ENCODE assay signal across 40 mouse cellular contexts in genomic region chr9:44410647-44411336, GRCm38 (mm10). TPM values are rescaled to one million over a fixed set of nuclear protein-coding genes. Genes with fewer than 3 reads are reported as not detected.
DNase-seq lines count a peak whose midpoint lies in the region; ATAC-seq and TF ChIP-seq lines count a peak whose summit lies in the region.
"Had no signal": no experiment of that assay in that cellular context is flagged by ENCODE, and none has a peak within 500 bp of the region (broad histone marks: within the 10 kb centered on the region; RNA-seq: fewer than 3 reads in every experiment).

No protein-coding gene starts in this region.

- H3K9ac ChIP-seq in liver, embryonic 11.5 days (ENCODE audit: low read depth, low read length): no peak overlapping the region
- H3K9ac ChIP-seq in ES-Bruce4 (ENCODE audit: low read depth, poor library complexity, severe bottlenecking): 0 out of 2 replicates have a peak overlapping the region, but pooled peaks have one; percentile 12
- H3K9ac ChIP-seq: forebrain, postnatal 0 days; heart, embryonic 13.5 days; hindbrain, embryonic 15.5 days; kidney, embryonic 15.5 days had no signal

- TF ChIP-seq CTCF in ES-Bruce4 (IDR thresholded peaks at IDR 0.05; ENCODE audit: low read depth, low read length): no peak

- H3K27ac ChIP-seq in liver, embryonic 11.5 days (ENCODE audit: low read depth, low read length): peak overlapping the region; percentile 25; the same call in 1 of the 2 replicates
- H3K27ac ChIP-seq in ES-Bruce4 (ENCODE audit: insufficient read depth, low read length): peak overlapping the region; percentile 70
- H3K27ac ChIP-seq: heart, embryonic 13.5 days; hindbrain, embryonic 10.5 days; hindbrain, embryonic 15.5 days; kidney, embryonic 15.5 days; macrophage had no signal

- peak; percentile 27 for DNase-seq in cerebellum, adult 11-12 months
- DNase-seq in liver, embryonic 11.5 days (ENCODE audit: low spot score): no peak
- no peak for DNase-seq in liver
- peak; percentile 79 for DNase-seq in R1 (ENCODE audit: low read depth, low spot score)
- no peak for DNase-seq in urinary bladder, postnatal 25 days (ENCODE audit: low spot score)
- DNase-seq: adrenal gland, postnatal 36 days; forebrain, postnatal 0 days; heart, postnatal 10 days; kidney, adult 11 months; kidney, postnatal 36 days; left cerebral cortex, postnatal 4 days; lung, adult 2 months; lung, postnatal 10 days; right cerebral cortex, adult 18-20 months; spleen, adult 18-20 months; thymus, postnatal 14 days had no signal

- H3K27me3 ChIP-seq in liver, embryonic 11.5 days (replicated peaks; ENCODE audit: control insufficient read depth, insufficient read depth, low read length): no peaks in the 10 kb centered on the region
- H3K27me3 ChIP-seq in ES-Bruce4 (ENCODE audit: control insufficient read depth, insufficient read depth, low read length, poor library complexity, severe bottlenecking): no peaks in the 10 kb centered on the region
- H3K27me3 ChIP-seq: heart, embryonic 13.5 days; hindbrain, embryonic 15.5 days; kidney, embryonic 15.5 days; Patski had no signal

- TF ChIP-seq EP300 in ES-Bruce4 (IDR thresholded peaks at IDR 0.05; ENCODE audit: insufficient read depth, low read depth, low read length): no peak

- H3K9me3 ChIP-seq in liver, embryonic 11.5 days (ENCODE audit: control insufficient read depth, low read length): no peaks in the 10 kb centered on the region
- H3K9me3 ChIP-seq in ES-Bruce4 (replicated peaks; ENCODE audit: control insufficient read depth, insufficient read depth, low read length, poor library complexity, severe bottlenecking): no peaks in the 10 kb centered on the region
- H3K9me3 ChIP-seq: heart, embryonic 13.5 days; hindbrain, embryonic 10.5 days; hindbrain, embryonic 15.5 days; kidney, embryonic 15.5 days had no signal

- peak overlapping the region; percentile 17 for H3K4me2 ChIP-seq in liver, embryonic 11.5 days
- H3K4me2 ChIP-seq: heart, embryonic 13.5 days; hindbrain, embryonic 15.5 days; kidney, embryonic 15.5 days had no signal

- WGBS in liver, embryonic 11.5 days: 83% methylated on average over 2 of the region's 2 CpGs

- no peak for TF ChIP-seq POLR2A in ES-Bruce4 (IDR thresholded peaks at IDR 0.05; ENCODE audit: insufficient read depth, low read length)

- peaks cover 2% of the 10 kb centered on the region for H3K4me1 ChIP-seq in liver, embryonic 11.5 days (replicated peaks; ENCODE audit: control insufficient read depth, insufficient read depth, low read length)
- no peaks in the 10 kb centered on the region for H3K4me1 ChIP-seq in ES-Bruce4 (ENCODE audit: control insufficient read depth, insufficient read depth, low read length)

- ATAC-seq in cerebellum, adult (ENCODE audit: insufficient number of reproducible peaks, low FRiP score, low TSS enrichment): no peak
- no peak for ATAC-seq in liver, embryonic 11.5 days (replicated peaks; ENCODE audit: low FRiP score)
- no peak for ATAC-seq in monocyte, adult 5-6 weeks (replicated peaks; ENCODE audit: insufficient number of reproducible peaks, low FRiP score, low TSS enrichment, poor library complexity, severe bottlenecking)
- ATAC-seq: forebrain, postnatal 0 days; inflammation-experienced regulatory T-cells, adult 6 months; Patski had no signal

- H3K36me3 ChIP-seq in liver, embryonic 11.5 days (ENCODE audit: control insufficient read depth, insufficient read depth, low read length): peaks cover 33% of the 10 kb centered on the region
- H3K36me3 ChIP-seq in ES-Bruce4 (ENCODE audit: control insufficient read depth, insufficient read depth, low read length, poor library complexity, severe bottlenecking): peaks cover 63% of the 10 kb centered on the region

- H3K4me3 ChIP-seq in liver, embryonic 11.5 days (ENCODE audit: low read depth, low read length): peak overlapping the region; percentile 6; the same call in 1 of the 2 replicates
- no peak overlapping the region for H3K4me3 ChIP-seq in ES-Bruce4 (ENCODE audit: low read depth, low read length)
- H3K4me3 ChIP-seq: erythroblast, embryonic 14.5 days; heart, embryonic 13.5 days; hindbrain, embryonic 10.5 days; hindbrain, embryonic 15.5 days; kidney, embryonic 15.5 days had no signal

RNA-seq across cellular contexts. Expression of gene Trappc4, which starts 3.4 kb away (rescaled TPM):
- polyA plus RNA-seq in liver, embryonic 11.5 days (2014; fragmentation: Nextera tagmentation; extraction: Ambion mirVana): 99.5 and 107 TPM in 2 replicates
- polyA plus RNA-seq in ES-Bruce4 (2011; ENCODE audit: insufficient read depth, insufficient read length, low read depth, missing spikeins): 83.0 and 89.8 TPM in 2 replicates
- total RNA-seq in monocyte, adult 5-6 weeks (2017): 25.9 to 40.8 TPM (median 32.3 TPM) in 3 replicates

RNA-seq across cellular contexts. Expression of gene Rps25, which starts 3.9 kb away (rescaled TPM):
- polyA plus RNA-seq in liver, embryonic 11.5 days (2014; fragmentation: Nextera tagmentation; extraction: Ambion mirVana): 2,656 and 2,838 TPM in 2 replicates
- polyA plus RNA-seq in ES-Bruce4 (2011; ENCODE audit: insufficient read depth, insufficient read length, low read depth, missing spikeins): 4,348 and 4,428 TPM in 2 replicates
- total RNA-seq in monocyte, adult 5-6 weeks (2017): 995 to 1,562 TPM (median 1,501 TPM) in 3 replicates

RNA-seq across cellular contexts. Expression of gene Ccdc84, which starts 7.6 kb away (rescaled TPM):
- 25.0 and 26.1 TPM in 2 replicates for polyA plus RNA-seq in liver, embryonic 11.5 days (2014; fragmentation: Nextera tagmentation; extraction: Ambion mirVana)
- polyA plus RNA-seq in ES-Bruce4 (2011; ENCODE audit: insufficient read depth, insufficient read length, low read depth, missing spikeins): 13.7 and 14.3 TPM in 2 replicates
- total RNA-seq in monocyte, adult 5-6 weeks (2017): 25.5 to 38.4 TPM (median 28.7 TPM) in 3 replicates

RNA-seq across cellular contexts. Expression of gene Slc37a4, which starts 14.1 kb away (rescaled TPM):
- polyA plus RNA-seq in liver, embryonic 11.5 days (2014; fragmentation: Nextera tagmentation; extraction: Ambion mirVana): 33.2 TPM in 2 replicates
- polyA plus RNA-seq in ES-Bruce4 (2011; ENCODE audit: insufficient read depth, insufficient read length, low read depth, missing spikeins): 7.7 and 8.1 TPM in 2 replicates
- 15.9 to 33.9 TPM (median 22.1 TPM) in 3 replicates for total RNA-seq in monocyte, adult 5-6 weeks (2017)

RNA-seq across cellular contexts. Expression of gene Foxr1, which starts 30.1 kb away (rescaled TPM):
- polyA plus RNA-seq in liver, embryonic 11.5 days (2014; fragmentation: Nextera tagmentation; extraction: Ambion mirVana): not detected in 2 replicates
- polyA plus RNA-seq in ES-Bruce4 (2011; ENCODE audit: insufficient read depth, insufficient read length, low read depth, missing spikeins): 1.3 and 1.8 TPM in 2 replicates
- total RNA-seq in monocyte, adult 5-6 weeks (2017): not detected in 3 replicates
- total RNA-seq: adrenal gland, adult 18-20 months; adrenal gland, postnatal 36 days; forebrain, postnatal 0 days; gastrocnemius, adult 8-10 months; gastrocnemius, postnatal 4 days; heart, adult 8-10 months; heart, postnatal 10 days; layer of hippocampus, adult 8-10 months; layer of hippocampus, postnatal 25 days; left cerebral cortex, postnatal 4 days; liver, adult 2 months; neutrophil, adult 5-6 weeks had no signal
- polyA plus RNA-seq: brain, embryonic 14.5 days; C2C12; embryonic facial prominence, embryonic 14.5 days; erythroblast, embryonic 14.5 days; forebrain, embryonic 11.5 days; forebrain, postnatal 0 days; heart, embryonic 13.5 days; hindbrain, embryonic 10.5 days; hindbrain, embryonic 15.5 days; kidney, embryonic 15.5 days; liver, adult 2 months; lung, adult 2 months; macrophage; Patski; stomach, embryonic 16.5 days had no signal

Comparison
In these comparisons a context has a peak if more than half of its experiments do, and no peak if none do; other contexts are left out.
1. DNase-seq: peak in cerebellum, adult 11-12 months (single experiment) and R1 (single experiment); none in liver, embryonic 11.5 days (single experiment), liver (single experiment) and urinary bladder, postnatal 25 days (single experiment).